Comparison of ENCODE assay signal across 25 mouse cellular contexts in the genomic region with DNA sequence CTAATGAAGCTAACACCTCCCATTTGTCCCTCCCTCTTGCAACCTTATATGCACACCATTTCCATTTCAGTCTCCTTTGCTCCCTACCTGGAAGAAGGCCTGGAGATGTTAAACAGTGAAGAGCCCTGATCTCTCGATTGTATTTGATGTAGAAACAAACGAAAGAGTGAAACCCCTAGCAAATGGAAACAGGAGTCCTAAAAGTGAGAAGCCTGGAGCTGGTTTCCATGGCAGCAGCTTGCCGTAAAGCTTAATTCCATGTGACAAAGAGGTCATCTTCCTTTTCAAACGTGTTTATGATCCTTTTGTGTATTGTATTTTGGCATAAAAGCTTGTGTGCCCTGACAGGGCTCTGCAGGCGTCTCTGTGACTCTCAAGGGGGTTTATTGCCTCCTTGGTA. TPM values are rescaled to one million over a fixed set of nuclear protein-coding genes. Genes with fewer than 3 reads are reported as not detected.
DNase-seq lines count a peak whose midpoint lies in the region; ATAC-seq lines count a peak whose summit lies in the region.
"Had no signal": no experiment of that assay in that cellular context is flagged by ENCODE, and none has a peak within 500 bp of the region (broad histone marks: within the 10 kb centered on the region; RNA-seq: fewer than 3 reads in every experiment).

No protein-coding gene starts in this region.

- no peak overlapping the region for H3K9ac ChIP-seq in neural tube, embryonic 11.5 days (ENCODE audit: low read length)
- no peak overlapping the region for H3K9ac ChIP-seq in neural tube, embryonic 15.5 days (replicated peaks)
- no peak overlapping the region for H3K9ac ChIP-seq in midbrain, embryonic 12.5 days (replicated peaks)
- no peak overlapping the region for H3K9ac ChIP-seq in kidney, embryonic 14.5 days (ENCODE audit: low read depth, low read length)
- H3K9ac ChIP-seq: limb, embryonic 15.5 days; liver, embryonic 15.5 days had no signal

- H3K4me3 ChIP-seq in neural tube, embryonic 11.5 days (ENCODE audit: low read depth, low read length), result no peak overlapping the region
- no peak overlapping the region for H3K4me3 ChIP-seq in neural tube, embryonic 15.5 days (replicated peaks)
- H3K4me3 ChIP-seq in midbrain, embryonic 12.5 days, result no peak overlapping the region
- H3K4me3 ChIP-seq in kidney, embryonic 14.5 days (ENCODE audit: low read length), result no peak overlapping the region
- H3K4me3 ChIP-seq: layer of hippocampus, adult 2 months; limb, embryonic 15.5 days; liver, embryonic 15.5 days had no signal

- ATAC-seq in neural tube, embryonic 11.5 days (ENCODE audit: insufficient read depth, low FRiP score, low TSS enrichment), result no peak
- no peak for ATAC-seq in neural tube, embryonic 15.5 days (ENCODE audit: low FRiP score)
- ATAC-seq in midbrain, embryonic 12.5 days (ENCODE audit: low FRiP score, low read depth), result no peak
- no peak for ATAC-seq in CD4-positive, CD25-positive, alpha-beta regulatory T cell, adult 4 months
- no peak for ATAC-seq in kidney, embryonic 14.5 days (ENCODE audit: low FRiP score, low TSS enrichment)
- ATAC-seq: hindbrain, embryonic 16.5 days; lung, postnatal 0 days; Patski had no signal

- peaks cover 20% of the 10 kb centered on the region for H3K4me1 ChIP-seq in neural tube, embryonic 11.5 days (ENCODE audit: control insufficient read depth, insufficient read depth, low read length)
- peaks cover 28% of the 10 kb centered on the region for H3K4me1 ChIP-seq in neural tube, embryonic 15.5 days
- peaks cover 57% of the 10 kb centered on the region for H3K4me1 ChIP-seq in midbrain, embryonic 12.5 days
- 0 out of 2 replicates have a peak, but pooled peaks cover 4% of the 10 kb centered on the region for H3K4me1 ChIP-seq in kidney, embryonic 14.5 days (ENCODE audit: control insufficient read depth, insufficient read depth, low read length)
- H3K4me1 ChIP-seq: liver, embryonic 15.5 days had no signal

- H3K36me3 ChIP-seq in neural tube, embryonic 11.5 days (ENCODE audit: control insufficient read depth, insufficient read depth, low read length), result no peaks in the 10 kb centered on the region
- no peaks in the 10 kb centered on the region for H3K36me3 ChIP-seq in neural tube, embryonic 15.5 days
- H3K36me3 ChIP-seq in midbrain, embryonic 12.5 days, result no peaks in the 10 kb centered on the region
- H3K36me3 ChIP-seq in kidney, embryonic 14.5 days (ENCODE audit: control insufficient read depth, insufficient read depth, low read length), result no peaks in the 10 kb centered on the region
- H3K36me3 ChIP-seq: limb, embryonic 15.5 days; liver, embryonic 15.5 days had no signal

- no peak overlapping the region for H3K27ac ChIP-seq in neural tube, embryonic 11.5 days (ENCODE audit: low read depth, low read length)
- no peak overlapping the region for H3K27ac ChIP-seq in neural tube, embryonic 15.5 days (replicated peaks)
- peak overlapping the region; percentile 39; the same call in 1 of the 2 replicates for H3K27ac ChIP-seq in midbrain, embryonic 12.5 days (replicated peaks)
- H3K27ac ChIP-seq in kidney, embryonic 14.5 days (ENCODE audit: low read depth, low read length), result no peak overlapping the region
- H3K27ac ChIP-seq: layer of hippocampus, adult 2 months; limb, embryonic 15.5 days; liver, embryonic 15.5 days had no signal

- H3K4me2 ChIP-seq in neural tube, embryonic 11.5 days (ENCODE audit: low read depth), result peak overlapping the region; percentile 12; the same call in 1 of the 2 replicates
- no peak overlapping the region for H3K4me2 ChIP-seq in neural tube, embryonic 15.5 days
- peak overlapping the region; percentile 21 for H3K4me2 ChIP-seq in midbrain, embryonic 12.5 days (replicated peaks)
- no peak overlapping the region for H3K4me2 ChIP-seq in kidney, embryonic 14.5 days (replicated peaks; ENCODE audit: low read depth, low read length)
- H3K4me2 ChIP-seq: limb, embryonic 15.5 days; liver, embryonic 15.5 days had no signal

- no peaks in the 10 kb centered on the region for H3K9me3 ChIP-seq in neural tube, embryonic 11.5 days (ENCODE audit: control insufficient read depth, low read length)
- H3K9me3 ChIP-seq in neural tube, embryonic 15.5 days (replicated peaks), result no peaks in the 10 kb centered on the region
- H3K9me3 ChIP-seq in midbrain, embryonic 12.5 days, result no peaks in the 10 kb centered on the region
- no peaks in the 10 kb centered on the region for H3K9me3 ChIP-seq in kidney, embryonic 14.5 days (ENCODE audit: control insufficient read depth, low read length)
- H3K9me3 ChIP-seq: limb, embryonic 15.5 days; liver, embryonic 15.5 days had no signal

- WGBS in neural tube, embryonic 11.5 days, result 3% methylated on average over 5 of the region's 5 CpGs
- WGBS in neural tube, embryonic 15.5 days, result 6% methylated on average over 5 of the region's 5 CpGs
- 3% methylated on average over 5 of the region's 5 CpGs for WGBS in midbrain, embryonic 12.5 days
- 4% methylated on average over 5 of the region's 5 CpGs for WGBS in kidney, embryonic 14.5 days

- peak; percentile 34 for DNase-seq in embryo, embryonic 10 days (ENCODE audit: low spot score)
- DNase-seq in embryo, embryonic 9.5 days (ENCODE audit: extremely low spot score), result no peak
- no peak for DNase-seq in neural tube, embryonic 11.5 days (ENCODE audit: low spot score)
- no peak for DNase-seq in layer of hippocampus, postnatal 10 days (ENCODE audit: low spot score in 2 of 2)
- DNase-seq: adrenal gland, adult 8-10 months; cerebellum, adult 11 months; cerebellum, postnatal 10 days; heart, adult 18-20 months; heart, postnatal 36 days; kidney, adult 2 months; kidney, postnatal 14 days; right cerebral cortex, adult 18-20 months; thymus, postnatal 14 days had no signal

- peaks cover 59% of the 10 kb centered on the region for H3K27me3 ChIP-seq in neural tube, embryonic 11.5 days (ENCODE audit: control insufficient read depth, insufficient read depth, low read length)
- peaks cover 69% of the 10 kb centered on the region for H3K27me3 ChIP-seq in neural tube, embryonic 15.5 days (replicated peaks)
- H3K27me3 ChIP-seq in midbrain, embryonic 12.5 days, result peaks cover 95% of the 10 kb centered on the region
- H3K27me3 ChIP-seq in kidney, embryonic 14.5 days (ENCODE audit: control insufficient read depth, insufficient read depth, low read length), result peaks cover 90% of the 10 kb centered on the region

RNA-seq across cellular contexts. Expression of gene Neurog2, which starts 9.3 kb away (rescaled TPM):
- 38.8 and 41.2 TPM in 2 replicates for polyA plus RNA-seq in neural tube, embryonic 11.5 days (2014; fragmentation: Nextera tagmentation; extraction: Ambion mirVana)
- polyA plus RNA-seq in neural tube, embryonic 15.5 days (2015; fragmentation: Nextera tagmentation; extraction: Ambion mirVana), result 1.8 and 2.8 TPM in 2 replicates
- 83.0 and 155 TPM in 2 replicates for polyA plus RNA-seq in midbrain, embryonic 12.5 days (2016; fragmentation: Nextera tagmentation; extraction: Ambion mirVana)
- total RNA-seq in layer of hippocampus, postnatal 10 days (2021), result 1 to 10 TPM; 2.1 to 2.4 TPM
- polyA plus RNA-seq in CD4-positive, CD25-positive, alpha-beta regulatory T cell, adult 4 months (2017; shearing (Covaris generic)), result not detected
- not detected in 2 replicates for polyA plus RNA-seq in kidney, embryonic 14.5 days (2014; fragmentation: Nextera tagmentation; extraction: Ambion mirVana)
- total RNA-seq: adrenal gland, adult 8-10 months; gastrocnemius, adult 8-10 months; heart, adult 18-20 months; heart, postnatal 36 days had no signal
- polyA plus RNA-seq: heart, embryonic 14.5 days; kidney, adult 2 months; limb, embryonic 15.5 days; liver, embryonic 15.5 days; lung, postnatal 0 days; Patski had no signal

Comparison
In these comparisons a context has a peak if more than half of its experiments do, and no peak if none do; other contexts are left out.
1. H3K4me2 ChIP-seq: peak in neural tube, embryonic 11.5 days (single experiment) and midbrain, embryonic 12.5 days (single experiment); none in neural tube, embryonic 15.5 days (single experiment) and kidney, embryonic 14.5 days (single experiment).
2. RNA of gene Neurog2, which starts 9.3 kb away (polyA plus RNA-seq): 83.0 to 155 TPM in midbrain, embryonic 12.5 days and 38.8 to 41.2 TPM in neural tube, embryonic 11.5 days; 1.8 to 2.8 TPM in neural tube, embryonic 15.5 days, not detected in CD4-positive, CD25-positive, alpha-beta regulatory T cell, adult 4 months and not detected in kidney, embryonic 14.5 days; every median in the first group is over 10 times any median in the second.